8 mouse cellular contexts compared by ENCODE assay signal in the genomic region with DNA sequence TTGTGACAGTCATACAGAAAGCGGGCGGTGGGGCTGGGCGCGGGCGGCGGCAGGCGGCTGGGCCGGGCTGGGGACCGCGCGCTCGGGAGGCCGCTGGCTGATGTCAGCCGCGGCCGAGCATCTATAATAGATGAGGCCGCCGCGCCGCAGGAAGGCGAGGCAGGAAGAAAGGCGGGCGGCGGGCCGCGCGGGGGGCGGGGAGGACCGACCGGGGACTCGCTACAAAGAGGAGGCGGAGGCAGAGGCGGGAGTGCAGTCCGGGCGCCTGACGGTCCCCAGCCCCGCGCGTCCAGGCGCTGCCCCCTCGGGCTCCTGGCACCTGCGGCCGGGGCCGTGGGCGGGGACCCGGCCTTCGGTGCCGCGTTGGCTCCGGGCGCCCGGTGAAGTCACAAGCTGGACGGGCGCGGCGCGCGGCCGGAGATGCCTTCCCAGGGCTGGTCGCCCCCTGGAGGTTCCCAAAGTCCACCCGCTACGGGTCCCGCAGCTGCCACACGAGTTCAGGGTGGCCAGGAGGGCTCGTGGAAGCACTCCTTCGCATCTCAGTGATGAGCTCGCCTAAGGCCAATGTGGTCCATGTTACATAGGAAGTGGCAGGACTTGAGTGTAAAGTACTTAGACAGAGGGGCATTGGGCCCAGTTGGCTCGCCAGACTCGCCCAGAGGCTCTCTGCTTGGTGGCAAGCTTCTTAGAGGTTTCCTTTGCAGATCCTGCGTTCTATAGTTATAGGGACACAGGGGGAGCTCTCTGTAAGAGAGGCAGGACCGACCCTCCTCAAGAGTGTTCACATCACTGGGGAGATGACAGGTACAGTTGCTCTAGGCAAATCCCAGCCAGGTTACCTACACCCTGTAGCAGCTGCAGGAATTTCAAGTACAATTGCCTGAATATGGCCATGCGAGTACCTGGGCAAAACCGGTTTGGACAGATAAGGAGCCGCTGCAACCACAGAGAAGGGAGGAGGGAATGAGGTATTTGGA. TPM values are rescaled to one million over a fixed set of nuclear protein-coding genes. Genes with fewer than 3 reads are reported as not detected.
DNase-seq lines count a peak whose midpoint lies in the region; ATAC-seq and TF ChIP-seq lines count a peak whose summit lies in the region.

A gene (minus strand): TSS at position 390 of the 977 bp plus-strand sequence.

- no peak; the same call in 1 of the 2 replicates for TF ChIP-seq RAD21 in CH12.LX (IDR thresholded peaks at IDR 0.05; ENCODE audit: low read depth, low read length)

- H3K9me3 ChIP-seq in CH12.LX (replicated peaks; ENCODE audit: low read length): no peaks in the 10 kb centered on the region
- no peaks in the 10 kb centered on the region for H3K9me3 ChIP-seq in forebrain, embryonic 11.5 days (ENCODE audit: control insufficient read depth, low read length)
- H3K9me3 ChIP-seq in heart, embryonic 16.5 days (replicated peaks; ENCODE audit: control insufficient read depth, low read length): no peaks in the 10 kb centered on the region
- no peaks in the 10 kb centered on the region for H3K9me3 ChIP-seq in liver, embryonic 14.5 days (ENCODE audit: control insufficient read depth, low read length)
- no peaks in the 10 kb centered on the region for H3K9me3 ChIP-seq in neural tube, embryonic 14.5 days (ENCODE audit: control insufficient read depth, low read length)

- no peak for TF ChIP-seq EP300 in CH12.LX (IDR thresholded peaks at IDR 0.05; ENCODE audit: low read length)
- no peak for TF ChIP-seq EP300 in liver, embryonic 14.5 days (IDR thresholded peaks at IDR 0.05; ENCODE audit: low read depth)

- in situ Hi-C loops in CH12.LX (cut with MboI; ENCODE audit: low pct_ligation_motif_present, low pct_unique_long_range_greater_than_20kb, low sequenced_read_pairs): no loop called here

- H3K4me3 ChIP-seq in CH12.LX (replicated peaks in 1 of 3; ENCODE audit: low read depth in 2 of 3, low read length in 2 of 3, poor library complexity in 1 of 3): peak within 1 kb of the TSS in 2 of 3 experiments; percentile 38 to 50
- peak within 1 kb of the TSS; percentile 6 for H3K4me3 ChIP-seq in bone marrow, adult 2 months (replicated peaks; ENCODE audit: control insufficient read depth, low read depth, low read length)
- H3K4me3 ChIP-seq in forebrain, embryonic 11.5 days (ENCODE audit: low read depth, low read length): peak within 1 kb of the TSS; percentile 68
- H3K4me3 ChIP-seq in heart, embryonic 16.5 days (ENCODE audit: low read length): peak within 1 kb of the TSS; percentile 75
- H3K4me3 ChIP-seq in liver, embryonic 14.5 days (ENCODE audit: insufficient read depth in 1 of 2, low read depth in 2 of 2, low read length in 2 of 2): peak within 1 kb of the TSS; percentile 39 to 40
- peak within 1 kb of the TSS; percentile 75 for H3K4me3 ChIP-seq in neural tube, embryonic 14.5 days (ENCODE audit: low read depth, low read length)

- no peak for TF ChIP-seq POLR2A in CH12.LX (IDR thresholded peaks at IDR 0.05; ENCODE audit: low read depth, low read length)
- TF ChIP-seq POLR2A in bone marrow, adult 2 months (IDR thresholded peaks at IDR 0.05; ENCODE audit: borderline replicate concordance, control insufficient read depth, low read depth, low read length): no peak

- dilution Hi-C loops in CH12.LX (cut with MboI; ENCODE audit: extremely low pct_ligation_motif_present, extremely low pct_unique_long_range_greater_than_20kb, low sequenced_read_pairs): no loop called here

- peak in 1 of 2 experiments; percentile 30; a peak in 2 of 4 replicates for TF ChIP-seq CTCF in CH12.LX (conservative IDR thresholded peaks at IDR 0.05 in 1 of 2, IDR thresholded peaks at IDR 0.05 in 1 of 2; ENCODE audit: low read depth in 2 of 2, low read length in 2 of 2)
- no peak for TF ChIP-seq CTCF in bone marrow, adult 2 months (IDR thresholded peaks at IDR 0.05; ENCODE audit: control insufficient read depth, insufficient read depth, low read length)
- TF ChIP-seq CTCF in liver, embryonic 14.5 days (IDR thresholded peaks at IDR 0.05; ENCODE audit: low read depth): no peak

- peaks cover 2 to 35% of the 10 kb centered on the region in 2 experiments for H3K4me1 ChIP-seq in CH12.LX (ENCODE audit: control insufficient read depth in 1 of 2, insufficient read depth in 2 of 2)
- H3K4me1 ChIP-seq in bone marrow, adult 2 months (ENCODE audit: control insufficient read depth, insufficient read depth, low read length): no peaks in the 10 kb centered on the region
- H3K4me1 ChIP-seq in forebrain, embryonic 11.5 days (replicated peaks; ENCODE audit: control insufficient read depth, insufficient read depth, low read length): peaks cover 30% of the 10 kb centered on the region
- H3K4me1 ChIP-seq in heart, embryonic 16.5 days (ENCODE audit: control insufficient read depth, insufficient read depth, low read length): peaks cover 7% of the 10 kb centered on the region
- H3K4me1 ChIP-seq in liver, embryonic 14.5 days (replicated peaks; ENCODE audit: control insufficient read depth in 2 of 2, insufficient read depth in 2 of 2, low read length in 1 of 2): no peaks in the 10 kb centered on the region
- H3K4me1 ChIP-seq in neural tube, embryonic 14.5 days (ENCODE audit: control insufficient read depth, insufficient read depth, low read length): peaks cover 51% of the 10 kb centered on the region

- H3K4me2 ChIP-seq in CH12.LX (ENCODE audit: insufficient read depth, low read depth, poor library complexity, severe bottlenecking): peak within 1 kb of the TSS; percentile 47
- peak within 1 kb of the TSS; percentile 89 for H3K4me2 ChIP-seq in forebrain, embryonic 11.5 days (ENCODE audit: low read depth, low read length, severe bottlenecking)
- H3K4me2 ChIP-seq in heart, embryonic 16.5 days (ENCODE audit: low read depth, low read length): peak within 1 kb of the TSS; percentile 97
- H3K4me2 ChIP-seq in liver, embryonic 14.5 days (ENCODE audit: low read depth): peak within 1 kb of the TSS; percentile 49
- H3K4me2 ChIP-seq in neural tube, embryonic 14.5 days (ENCODE audit: low read depth, low read length): peak within 1 kb of the TSS; percentile 78

- H3K27ac ChIP-seq in CH12.LX (ENCODE audit: insufficient read depth, low read depth): no peak within 1 kb of the TSS
- no peak within 1 kb of the TSS; the same call in 1 of the 2 replicates for H3K27ac ChIP-seq in bone marrow, adult 2 months (ENCODE audit: control insufficient read depth, insufficient read depth, low read depth, low read length, poor library complexity)
- H3K27ac ChIP-seq in forebrain, embryonic 11.5 days (ENCODE audit: low read depth, low read length): peak within 1 kb of the TSS; percentile 78
- H3K27ac ChIP-seq in heart, embryonic 16.5 days (ENCODE audit: low read length): 0 out of 2 replicates have a peak within 1 kb of the TSS, but pooled peaks have one; percentile 43
- H3K27ac ChIP-seq in liver, embryonic 14.5 days: no peak within 1 kb of the TSS
- peak within 1 kb of the TSS; percentile 96 for H3K27ac ChIP-seq in neural tube, embryonic 14.5 days (ENCODE audit: low read depth, low read length)

- 3% methylated on average over 71 of the region's 74 CpGs for WGBS in bone marrow, adult 2 months
- 1% methylated on average over 66 of the region's 74 CpGs for WGBS in forebrain, embryonic 11.5 days
- 2% methylated on average over 73 of the region's 74 CpGs for WGBS in heart, embryonic 16.5 days
- 2% methylated on average over 60 of the region's 74 CpGs for WGBS in liver, embryonic 14.5 days (ENCODE audit: insufficient replicate concordance)
- 1% methylated on average over 66 of the region's 74 CpGs for WGBS in neural tube, embryonic 14.5 days

- no peaks in the 10 kb centered on the region for H3K36me3 ChIP-seq in CH12.LX (replicated peaks in 1 of 2; ENCODE audit: control insufficient read depth in 1 of 2, insufficient read depth in 1 of 2, low read length in 1 of 2)
- no peaks in the 10 kb centered on the region for H3K36me3 ChIP-seq in forebrain, embryonic 11.5 days (ENCODE audit: control insufficient read depth, insufficient read depth, low read length)
- no peaks in the 10 kb centered on the region for H3K36me3 ChIP-seq in heart, embryonic 16.5 days (ENCODE audit: control insufficient read depth, insufficient read depth)
- H3K36me3 ChIP-seq in liver, embryonic 14.5 days (replicated peaks; ENCODE audit: control insufficient read depth, insufficient read depth, low read depth): no peaks in the 10 kb centered on the region
- no peaks in the 10 kb centered on the region for H3K36me3 ChIP-seq in neural tube, embryonic 14.5 days (ENCODE audit: control insufficient read depth, insufficient read depth, low read length)

- H3K27me3 ChIP-seq in CH12.LX (replicated peaks): peaks cover 36% of the 10 kb centered on the region
- H3K27me3 ChIP-seq in forebrain, embryonic 11.5 days (ENCODE audit: control insufficient read depth, insufficient read depth, low read length): no peaks in the 10 kb centered on the region
- peaks cover 3% of the 10 kb centered on the region; the same call in 1 of the 2 replicates for H3K27me3 ChIP-seq in heart, embryonic 16.5 days (ENCODE audit: control insufficient read depth, insufficient read depth, low read length)
- peaks cover 25% of the 10 kb centered on the region for H3K27me3 ChIP-seq in liver, embryonic 14.5 days (ENCODE audit: control insufficient read depth, insufficient read depth, low read length)
- H3K27me3 ChIP-seq in neural tube, embryonic 14.5 days (ENCODE audit: control insufficient read depth, insufficient read depth, low read length): no peaks in the 10 kb centered on the region

- H3K9ac ChIP-seq in CH12.LX (ENCODE audit: insufficient read depth, low read depth): peak within 1 kb of the TSS; percentile 12; the same call in 1 of the 2 replicates
- peak within 1 kb of the TSS; percentile 93 for H3K9ac ChIP-seq in forebrain, embryonic 11.5 days (ENCODE audit: low read length)
- H3K9ac ChIP-seq in heart, embryonic 16.5 days (ENCODE audit: low read length): peak within 1 kb of the TSS; percentile 81
- no peak within 1 kb of the TSS for H3K9ac ChIP-seq in liver, embryonic 14.5 days (replicated peaks)
- H3K9ac ChIP-seq in neural tube, embryonic 14.5 days (replicated peaks; ENCODE audit: low read depth, low read length): peak within 1 kb of the TSS; percentile 96

- ATAC-seq in forebrain, embryonic 11.5 days (replicated peaks; ENCODE audit: low FRiP score): peak; percentile 57
- ATAC-seq in heart, embryonic 16.5 days (replicated peaks; ENCODE audit: extremely low read depth, insufficient read depth, low FRiP score): peak; percentile 73
- ATAC-seq in liver, embryonic 14.5 days (ENCODE audit: insufficient read depth): no peak
- ATAC-seq in neural tube, embryonic 14.5 days (ENCODE audit: low read depth): peak; percentile 58

- no peaks in the 10 kb centered on the region for H3K79me2 ChIP-seq in CH12.LX (replicated peaks; ENCODE audit: control insufficient read depth, extremely low read depth, insufficient read depth, poor library complexity, severe bottlenecking)

- no peak for DNase-seq in CH12.LX (ENCODE audit: extremely low read depth)
- DNase-seq in forebrain, embryonic 11.5 days (ENCODE audit: low spot score): peak; percentile 87
- peak; percentile 90 for DNase-seq in kidney, postnatal 10 days
- DNase-seq in liver, embryonic 14.5 days (ENCODE audit: low read depth in 3 of 3, low spot score in 3 of 3): no peak
- peak; percentile 84 for DNase-seq in thymus, postnatal 25 days

RNA-seq across cellular contexts. Expression of the gene that starts here (rescaled TPM):
- total RNA-seq in CH12.LX (2012; rRNA removed) (0.76 and 0.85 TPM in 2 replicates), CH12.LX (2014; rRNA removed) (0.42 and 0.77 TPM in 2 replicates)
- 3.1 and 3.2 TPM in 2 replicates for polyA plus RNA-seq in CH12.LX (2012; ENCODE audit: insufficient read length, low read depth)
- polyA plus RNA-seq in bone marrow, adult 2 months (2011; ENCODE audit: insufficient read depth, insufficient read length, low replicate concordance, missing spikeins): 0.27 and 2.8 TPM in 2 replicates
- 24.0 and 26.5 TPM in 2 replicates for polyA plus RNA-seq in forebrain, embryonic 11.5 days (2014; fragmentation: Nextera tagmentation; extraction: Ambion mirVana)
- polyA plus RNA-seq in heart, embryonic 16.5 days (2015; fragmentation: Nextera tagmentation; extraction: Ambion mirVana): 7.1 and 8.3 TPM in 2 replicates
- polyA plus RNA-seq in liver, embryonic 14.5 days (2012; rRNA removed): 1.1 and 1.2 TPM in 2 replicates
- 0.57 and 1.4 TPM in 2 replicates for polyA plus RNA-seq in liver, embryonic 14.5 days (2014; fragmentation: Nextera tagmentation; extraction: Ambion mirVana)
- polyA plus RNA-seq in neural tube, embryonic 14.5 days (2014; fragmentation: Nextera tagmentation; extraction: Ambion mirVana): 32.5 and 34.5 TPM in 2 replicates

Comparison
In these comparisons a context has a peak if more than half of its experiments do, and no peak if none do; other contexts are left out.
1. DNase-seq: peak in forebrain, embryonic 11.5 days (single experiment), kidney, postnatal 10 days (single experiment) and thymus, postnatal 25 days (single experiment); none in CH12.LX (single experiment) and liver, embryonic 14.5 days (0 of 3).
2. H3K27ac ChIP-seq: peak in forebrain, embryonic 11.5 days (single experiment), heart, embryonic 16.5 days (single experiment) and neural tube, embryonic 14.5 days (single experiment); none in CH12.LX (single experiment), bone marrow, adult 2 months (single experiment) and liver, embryonic 14.5 days (single experiment).
3. H3K4me2 ChIP-seq: peak in every context shown above with its lines; median percentile 97 in heart, embryonic 16.5 days; 89 in forebrain, embryonic 11.5 days; 78 in neural tube, embryonic 14.5 days; 49 in liver, embryonic 14.5 days; 47 in CH12.LX.
4. H3K4me3 ChIP-seq: peak in every context shown above with its lines; median percentile 75 in heart, embryonic 16.5 days; 75 in neural tube, embryonic 14.5 days; 68 in forebrain, embryonic 11.5 days; 44 in CH12.LX; 40 in liver, embryonic 14.5 days; 6 in bone marrow, adult 2 months.